Mouse (Mus musculus) neural tube, embryonic 11.5 days (tissue): ENCODE measurements around the gene E030030I06Rik. TPM values are rescaled to one million over a fixed set of nuclear protein-coding genes. Genes with fewer than 3 reads are reported as not detected.
A peak's percentile ranks its signal among the peaks of the same experiment; 100 is the strongest.
"Not testable (repeated sequence)": the region's sequence is repeated elsewhere in the genome, so short reads cannot be mapped to it uniquely, and the experiment has no call there.

ENCODE experiments used
- ATAC-seq: fragments of 200-750 bp; cut with Nextera tagmentation; 2 replicates; pipeline ENCODE4 v1.8.0; 2017; ENCODE audit warnings: moderate number of reproducible peaks, mild to moderate bottlenecking, moderate TSS enrichment, moderate library complexity; ENCODE audit not compliant: insufficient read depth, low FRiP score, low TSS enrichment
- DNase-seq: peaks from one replicate; pipeline ENCODE4 v3.0.0-alpha.2; 2015; ENCODE audit warnings: low spot score
- H3K27ac ChIP-seq: fragments of 300-500 bp; sonication (generic); 2 replicates; pipeline ENCODE4 v1.5.1; 2014; ENCODE audit warnings: low read depth, mild to moderate bottlenecking, low read length
- H3K27me3 ChIP-seq: fragments of 300-500 bp; sonication (generic); 2 replicates; pipeline ENCODE4 v1.6.1; 2014; ENCODE audit warnings: mild to moderate bottlenecking, low read length, mixed read lengths; ENCODE audit not compliant: control insufficient read depth, insufficient read depth
- H3K36me3 ChIP-seq: fragments of 300-500 bp; sonication (generic); 2 replicates; pipeline ENCODE4 v1.6.1; 2014; ENCODE audit warnings: mild to moderate bottlenecking, low read length, moderate library complexity, mixed read lengths; ENCODE audit not compliant: control insufficient read depth, insufficient read depth
- H3K4me1 ChIP-seq: fragments of 300-500 bp; sonication (generic); 2 replicates; pipeline ENCODE4 v1.6.1; 2014; ENCODE audit warnings: low read length, mixed read lengths; ENCODE audit not compliant: control insufficient read depth, insufficient read depth
- H3K4me2 ChIP-seq: fragments of 300-500 bp; sonication (generic); 2 replicates; pipeline ENCODE4 v1.6.1; 2014; ENCODE audit warnings: low read depth, mild to moderate bottlenecking, moderate library complexity
- H3K4me3 ChIP-seq: fragments of 300-500 bp; sonication (generic); 2 replicates; pipeline ENCODE4 v1.5.1; 2014; ENCODE audit warnings: low read depth, low read length
- H3K9ac ChIP-seq: fragments of 300-500 bp; sonication (generic); 2 replicates; pipeline ENCODE4 v1.6.1; 2014; ENCODE audit warnings: mild to moderate bottlenecking, low read length
- H3K9me3 ChIP-seq: fragments of 300-500 bp; sonication (generic); 2 replicates; pipeline ENCODE4 v1.6.1; 2016; ENCODE audit warnings: low read length; ENCODE audit not compliant: control insufficient read depth
- WGBS: fragments of 180-500 bp; shearing (Covaris S2); extraction: QIAGEN DNeasy Blood & Tissue Kit; methylation state at CpG from one replicate; pipeline ENCODE4 v1.1.7; 2014; 5-methylcytosine and 5-hydroxymethylcytosine counted together
- polyA plus RNA-seq: library from polyadenylated mRNA; unstranded; fragments of >200 nt; fragmentation: Nextera tagmentation; extraction: Ambion mirVana; gene quantifications from 2 replicates; pipeline ENCODE4 v1.2.1, GENCODE M21; 2014

E030030I06Rik gene
- polyA plus RNA-seq, 1 experiment from 2014 or later, result 10.1 TPM

DNA sequence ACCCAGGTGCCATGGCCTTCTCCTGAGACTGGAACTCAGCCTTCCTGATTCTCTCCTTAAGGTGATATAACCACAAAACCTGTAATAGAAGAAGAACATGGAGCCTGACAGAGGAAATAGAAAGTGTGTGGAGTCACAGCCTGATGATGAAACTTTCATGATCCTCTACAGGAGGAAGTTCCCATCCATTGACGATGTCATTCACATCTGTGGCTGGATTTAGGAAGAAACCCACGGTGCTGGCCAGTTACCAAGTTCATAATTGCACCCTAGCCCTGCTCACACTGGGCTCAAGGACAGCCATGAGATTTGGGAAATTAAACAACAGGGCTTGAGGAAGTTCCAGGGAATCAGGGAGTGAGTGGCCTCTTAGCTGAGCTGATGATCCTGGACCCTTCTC is 17.0 kb upstream of the E030030I06Rik start:
- not testable (repeated sequence) for H3K9ac ChIP-seq, H3K27ac ChIP-seq, H3K9me3 ChIP-seq, DNase-seq, H3K4me3 ChIP-seq, H3K27me3 ChIP-seq, H3K36me3 ChIP-seq, H3K4me1 ChIP-seq, ATAC-seq, H3K4me2 ChIP-seq
- WGBS, result 80% methylated on average over 2 of the region's 2 CpGs

DNA sequence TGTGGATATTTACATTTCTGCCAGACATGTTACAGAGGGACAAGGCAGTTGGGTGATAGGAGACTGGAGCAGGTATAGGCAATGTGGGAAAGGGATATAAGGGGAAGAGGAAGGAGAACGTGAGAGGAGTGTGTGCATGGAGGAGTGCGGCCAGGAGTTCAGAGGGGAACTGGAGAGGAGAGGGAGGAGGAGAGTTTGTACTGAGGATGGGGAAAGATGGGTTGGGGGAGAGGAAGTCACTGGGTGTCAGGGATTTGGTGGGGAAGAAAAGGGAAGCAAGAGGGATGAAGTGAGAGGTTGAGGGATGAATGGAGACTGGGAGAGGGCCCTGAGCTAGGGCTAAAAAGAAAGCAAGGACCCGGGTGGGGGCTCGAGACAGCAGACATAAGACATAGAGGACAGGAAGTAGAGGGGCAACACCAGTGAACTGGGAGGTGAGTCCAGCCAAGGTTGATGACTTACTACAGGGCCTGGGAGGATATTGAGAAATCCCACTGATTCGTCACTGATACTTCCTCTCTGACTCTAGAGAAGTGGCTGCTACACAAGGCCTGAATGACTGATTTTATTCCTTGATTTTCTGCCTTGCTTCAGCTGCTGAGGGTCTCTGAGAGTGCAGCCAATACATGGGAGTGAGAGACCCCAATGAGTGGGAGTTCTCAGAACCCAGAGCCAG is 16.4 kb upstream of the E030030I06Rik start:
- 57% methylated on average over 4 of the region's 5 CpGs for WGBS
- not testable (repeated sequence) for H3K27me3 ChIP-seq, H3K4me2 ChIP-seq, DNase-seq, ATAC-seq, H3K9ac ChIP-seq, H3K4me1 ChIP-seq, H3K4me3 ChIP-seq, H3K27ac ChIP-seq, H3K36me3 ChIP-seq, H3K9me3 ChIP-seq

DNA sequence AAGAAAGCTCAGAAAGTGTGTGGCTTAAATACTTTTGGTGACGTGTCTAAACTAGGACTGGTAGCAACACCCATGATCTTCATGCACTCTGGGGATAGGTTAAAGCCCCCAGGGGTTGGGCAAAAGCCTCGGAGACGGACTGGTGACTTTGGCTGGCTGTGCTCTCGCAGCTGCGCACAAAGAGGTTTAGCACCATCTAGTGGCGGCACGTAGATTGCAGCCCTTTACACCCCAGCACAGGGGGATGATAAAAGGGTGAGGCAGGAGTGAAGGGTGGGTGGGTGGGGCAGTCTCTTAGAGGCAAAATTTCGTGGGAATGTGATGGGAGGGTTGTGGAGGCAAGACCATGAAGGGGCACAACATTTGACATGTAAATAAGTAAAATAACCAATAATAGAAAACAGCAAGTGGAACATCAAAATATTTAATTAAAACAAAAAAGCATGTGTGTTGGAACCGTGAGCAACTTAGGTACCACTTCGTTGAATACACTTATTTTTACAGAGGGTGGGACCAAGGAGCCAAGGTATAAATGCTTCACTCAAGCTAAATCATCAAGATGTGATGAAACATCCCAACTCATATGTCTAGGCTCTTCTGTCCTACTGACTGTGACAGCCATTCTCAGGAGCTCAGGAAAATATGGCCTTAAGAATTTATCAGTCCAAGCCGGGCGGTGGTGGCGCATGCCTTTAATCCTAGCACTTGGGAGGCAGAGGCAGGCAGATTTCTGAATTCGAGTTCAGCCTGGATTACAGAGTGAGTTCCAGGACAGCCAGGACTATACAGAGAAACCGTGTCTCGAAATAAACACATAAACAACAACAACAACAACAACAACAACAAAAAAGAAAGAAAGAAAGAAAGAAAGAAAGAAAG is 14.9 kb upstream of the E030030I06Rik start:
- ATAC-seq (peak; percentile 78), DNase-seq (peak; percentile 71)
- H3K4me3 ChIP-seq, H3K9ac ChIP-seq, H3K27ac ChIP-seq, H3K4me1 ChIP-seq, H3K36me3 ChIP-seq, H3K9me3 ChIP-seq: not testable (repeated sequence)
- Histone ChIP-seq H3K4me2 (peak overlapping the region; percentile 22; the same call in 1 of the 2 replicates), H3K27me3 (peaks cover 12% of the 10 kb centered on the region)
- 38% methylated on average over 13 of the region's 16 CpGs for WGBS

GRCm38 (mm10) chr10:22163279-22163678 is 14.2 kb upstream of the E030030I06Rik start:
- H3K9me3 ChIP-seq, H3K4me3 ChIP-seq, H3K9ac ChIP-seq, H3K36me3 ChIP-seq, H3K4me1 ChIP-seq, DNase-seq, H3K27ac ChIP-seq, ATAC-seq: not testable (repeated sequence)
- H3K4me2 ChIP-seq, result peak overlapping the region; percentile 22; the same call in 1 of the 2 replicates
- peaks cover 18% of the 10 kb centered on the region for H3K27me3 ChIP-seq
- WGBS, result 17% methylated on average over 9 of the region's 9 CpGs

GRCm38 (mm10) chr10:22159581-22160140 is 10.6 kb upstream of the E030030I06Rik start:
- H3K9me3 ChIP-seq, result no peaks in the 10 kb centered on the region
- H3K36me3 ChIP-seq, result no peaks in the 10 kb centered on the region
- no peak overlapping the region for H3K9ac ChIP-seq
- DNase-seq (no peak), ATAC-seq (no peak)
- H3K4me3 ChIP-seq, result no peak overlapping the region
- peaks cover 51% of the 10 kb centered on the region for H3K27me3 ChIP-seq
- H3K4me2 ChIP-seq, result no peak overlapping the region
- WGBS, result 2% methylated on average over 19 of the region's 23 CpGs
- no peak overlapping the region for H3K27ac ChIP-seq
- H3K4me1 ChIP-seq, result no peaks in the 10 kb centered on the region

GRCm38 (mm10) chr10:22159131-22159561 is 10.1 kb upstream of the E030030I06Rik start:
- H3K27me3 ChIP-seq, result peaks cover 53% of the 10 kb centered on the region
- no peak overlapping the region for H3K27ac ChIP-seq
- H3K4me2 ChIP-seq, result peak overlapping the region; percentile 47
- no peaks in the 10 kb centered on the region for H3K4me1 ChIP-seq
- under 1% methylated on average over 24 of the region's 24 CpGs for WGBS
- no peaks in the 10 kb centered on the region for H3K9me3 ChIP-seq
- DNase-seq, result no peak
- no peak for ATAC-seq
- H3K9ac ChIP-seq, result no peak overlapping the region
- no peaks in the 10 kb centered on the region for H3K36me3 ChIP-seq
- H3K4me3 ChIP-seq, result 0 out of 2 replicates have a peak overlapping the region, but pooled peaks have one; percentile 10

DNA sequence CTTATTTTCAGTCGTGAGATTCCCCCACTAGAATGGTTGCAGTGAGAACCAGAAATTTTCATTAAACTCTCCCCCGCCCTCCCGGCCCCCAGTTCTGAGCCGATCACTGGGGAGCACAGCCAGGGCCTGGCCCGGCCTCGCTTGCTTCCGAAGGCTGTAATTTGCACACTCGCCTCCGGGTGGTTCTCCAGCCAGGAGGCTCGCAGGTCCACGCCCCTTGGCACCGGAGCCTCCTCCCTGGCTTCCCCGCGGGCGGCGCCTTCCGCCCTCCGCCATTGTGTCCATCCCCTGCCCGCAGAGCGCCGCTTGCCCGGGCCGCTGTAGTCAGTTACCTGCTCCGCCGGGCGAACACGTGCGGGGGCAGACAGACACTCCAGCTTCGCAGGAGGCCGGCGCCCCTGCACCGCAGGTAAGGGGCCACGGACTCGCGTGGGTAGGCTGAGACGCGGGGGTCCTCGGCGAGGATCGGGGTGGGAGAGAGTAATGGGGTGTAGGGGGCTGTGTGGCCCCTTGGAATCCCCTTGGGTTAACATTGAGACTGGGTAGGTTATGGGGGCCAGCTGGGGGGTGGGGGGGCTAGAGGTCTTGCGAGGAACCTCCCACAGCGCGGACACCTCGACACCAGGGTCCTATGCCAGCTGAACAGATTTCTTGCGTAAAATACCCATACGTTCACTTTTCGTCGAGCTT is 9.4 kb upstream of the E030030I06Rik start, which contains the start of the genes Raet1e and H60b:
Raet1e (plus strand) TSS at position 260 of the 690 bp plus-strand sequence.
H60b (plus strand) TSS at position 277 of the 690 bp plus-strand sequence.
- H3K27ac ChIP-seq, H3K9me3 ChIP-seq, H3K9ac ChIP-seq, H3K4me1 ChIP-seq, H3K36me3 ChIP-seq: not testable (repeated sequence)
- WGBS, result 0% methylated on average over 46 of the region's 48 CpGs
- ATAC-seq, result peak; percentile 72
- Histone ChIP-seq H3K4me3 (peak within 1 kb of the TSS; percentile 28), H3K4me2 (peak within 1 kb of the TSS; percentile 47), H3K27me3 (peaks cover 59% of the 10 kb centered on the region)
- peak; percentile 69 for DNase-seq
